Mouse (Mus musculus): Measurements from ENCODE around the gene Nlrc3.
"Not testable (repeated sequence)": the region's sequence is repeated elsewhere in the genome, so short reads cannot be mapped to it uniquely, and the experiment has no call there.

Nlrc3 gene

GRCm38 (mm10) chr16:3976251-3976671 lies at the start of gene Nlrc3:
Gene Nlrc3 (minus strand): TSS chr16:3976632.
- peak; percentile 46 for DNase-seq

GRCm38 (mm10) chr16:4022719-4023118 lies 46.3 kb upstream of the Nlrc3 start:
- DNase-seq, result no peak

GRCm38 (mm10) chr16:4021241-4021640 lies 44.8 kb upstream of the Nlrc3 start:
- DNase-seq, result no peak

- DNase-seq, result not testable (repeated sequence)
Observed at GRCm38 (mm10) chr16:4017466-4017865, 41.0 kb upstream of the Nlrc3 start.

GRCm38 (mm10) chr16:4016786-4017185 lies 40.4 kb upstream of the Nlrc3 start:
- not testable (repeated sequence) for DNase-seq

- no peak for DNase-seq
Observed at GRCm38 (mm10) chr16:4014040-4014668, 37.7 kb upstream of the Nlrc3 start.

- no peak for DNase-seq
Observed at GRCm38 (mm10) chr16:4012882-4013570, 36.6 kb upstream of the Nlrc3 start.

- peak; percentile 97 for DNase-seq
Observed at GRCm38 (mm10) chr16:4003489-4004398, 27.3 kb upstream of the Nlrc3 start, which contains the start of gene Slx4. Gene Slx4 (minus strand): TSS chr16:4003770.

GRCm38 (mm10) chr16:3988410-3988809 lies 12.0 kb upstream of the Nlrc3 start:
- no peak for DNase-seq

- no peak for DNase-seq
Observed at GRCm38 (mm10) chr16:3983146-3983700, 6.8 kb upstream of the Nlrc3 start.

GRCm38 (mm10) chr16:3982173-3982572 lies 5.7 kb upstream of the Nlrc3 start:
- DNase-seq, result no peak

GRCm38 (mm10) chr16:3976712-3977111 lies 280 bp upstream of the Nlrc3 start:
- DNase-seq, result no peak

GRCm38 (mm10) chr16:3975658-3976057 lies 774 bp downstream of the Nlrc3 start:
- DNase-seq, result no peak

- not testable (repeated sequence) for DNase-seq
Observed at GRCm38 (mm10) chr16:3974456-3974855, 2.0 kb downstream of the Nlrc3 start.

GRCm38 (mm10) chr16:3965534-3965933 lies 10.9 kb downstream of the Nlrc3 start:
- DNase-seq, result no peak

GRCm38 (mm10) chr16:3964990-3965389 lies 11.4 kb downstream of the Nlrc3 start:
- peak; percentile 38 for DNase-seq

GRCm38 (mm10) chr16:3959261-3959660 lies 17.2 kb downstream of the Nlrc3 start:
- DNase-seq, result no peak

- DNase-seq, result no peak
Observed at GRCm38 (mm10) chr16:3956369-3956768, 20.1 kb downstream of the Nlrc3 start.

GRCm38 (mm10) chr16:3951141-3951540 lies 25.3 kb downstream of the Nlrc3 start:
- no peak for DNase-seq

GRCm38 (mm10) chr16:3934701-3935100 lies 41.7 kb downstream of the Nlrc3 start:
- DNase-seq, result no peak

GRCm38 (mm10) chr16:3934091-3934490 lies 42.3 kb downstream of the Nlrc3 start:
- no peak for DNase-seq

- DNase-seq, result no peak
Observed at GRCm38 (mm10) chr16:3933536-3933935, 42.9 kb downstream of the Nlrc3 start.

GRCm38 (mm10) chr16:3929151-3929550 lies 47.3 kb downstream of the Nlrc3 start:
- no peak for DNase-seq
